ENCODE assay signal across 26 mouse cellular contexts in the genomic region with DNA sequence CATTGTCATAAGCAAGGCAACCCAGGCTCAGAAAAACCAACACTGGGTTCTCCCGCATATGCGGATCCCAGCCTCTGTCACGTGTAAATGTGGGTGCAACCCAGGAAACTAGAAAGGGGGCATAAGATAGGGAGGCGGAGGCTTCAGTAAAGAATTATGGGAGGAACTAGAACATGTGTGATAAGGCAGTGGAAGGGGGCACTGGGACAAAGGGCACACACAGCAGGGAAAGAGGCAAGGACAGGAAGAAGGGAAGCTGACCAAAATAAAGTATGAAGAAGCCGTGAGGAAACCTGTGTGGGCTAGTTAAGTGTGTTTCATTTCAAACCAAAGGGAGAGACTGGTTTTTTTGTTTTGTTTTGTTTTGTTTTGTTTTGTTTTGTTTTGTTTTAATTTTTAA.
"Had no signal": no experiment of that assay in that cellular context is flagged by ENCODE, and none has a peak within 500 bp of the region (broad histone marks: within the 10 kb centered on the region; RNA-seq: fewer than 3 reads in every experiment).

No protein-coding gene starts in this region.

- H3K9ac ChIP-seq: heart, embryonic 12.5 days; hindbrain, embryonic 12.5 days; hindbrain, embryonic 14.5 days; kidney, embryonic 15.5 days; limb, embryonic 12.5 days had no signal

- DNase-seq: gastrocnemius, adult 2 months; gastrocnemius, postnatal 10 days; gastrocnemius, postnatal 25 days; heart, adult 2 months; heart, postnatal 10 days; heart, postnatal 4 days; kidney, adult 11 months; kidney, adult 2 months; kidney, adult 9 months; kidney, postnatal 25 days; kidney, postnatal 4 days; liver had no signal

- H3K27ac ChIP-seq: gastrocnemius, adult 2 months; heart, adult 2 months; heart, embryonic 10.5 days; hindbrain, embryonic 10.5 days; hindbrain, embryonic 12.5 days; hindbrain, embryonic 14.5 days; kidney, embryonic 15.5 days; kidney, postnatal 0 days; layer of hippocampus, adult 2 months; left cerebral cortex, adult 2 months; limb, embryonic 10.5 days; limb, embryonic 12.5 days had no signal

- ATAC-seq: hindbrain, embryonic 16.5 days; inflammation-experienced regulatory T-cells, adult 6 months had no signal

- H3K4me2 ChIP-seq: heart, embryonic 12.5 days; hindbrain, embryonic 12.5 days; hindbrain, embryonic 14.5 days; kidney, embryonic 15.5 days; limb, embryonic 12.5 days; liver, embryonic 11.5 days had no signal

- H3K36me3 ChIP-seq: heart, embryonic 10.5 days; heart, embryonic 12.5 days; hindbrain, embryonic 10.5 days; hindbrain, embryonic 12.5 days; kidney, embryonic 15.5 days; limb, embryonic 10.5 days; limb, embryonic 12.5 days had no signal

- H3K4me3 ChIP-seq: gastrocnemius, adult 2 months; heart, adult 2 months; heart, embryonic 10.5 days; heart, embryonic 12.5 days; hindbrain, embryonic 10.5 days; hindbrain, embryonic 12.5 days; kidney, embryonic 15.5 days; layer of hippocampus, adult 2 months; left cerebral cortex, adult 2 months; limb, embryonic 10.5 days; limb, embryonic 12.5 days had no signal

- H3K27me3 ChIP-seq: heart, embryonic 12.5 days; hindbrain, embryonic 12.5 days; kidney, embryonic 15.5 days; limb, embryonic 12.5 days had no signal

- H3K9me3 ChIP-seq: heart, embryonic 10.5 days; hindbrain, embryonic 10.5 days; hindbrain, embryonic 12.5 days; kidney, embryonic 15.5 days; limb, embryonic 10.5 days; limb, embryonic 12.5 days had no signal

- H3K4me1 ChIP-seq: heart, embryonic 10.5 days; heart, embryonic 12.5 days; hindbrain, embryonic 10.5 days; hindbrain, embryonic 12.5 days; limb, embryonic 12.5 days had no signal
